Mouse (Mus musculus): ENCODE data around the gene Epo. TPM values are rescaled to one million over a fixed set of nuclear protein-coding genes. Genes with fewer than 3 reads are reported as not detected.

Epo gene
- polyA plus RNA-seq, 1 experiment, result not detected

DNA sequence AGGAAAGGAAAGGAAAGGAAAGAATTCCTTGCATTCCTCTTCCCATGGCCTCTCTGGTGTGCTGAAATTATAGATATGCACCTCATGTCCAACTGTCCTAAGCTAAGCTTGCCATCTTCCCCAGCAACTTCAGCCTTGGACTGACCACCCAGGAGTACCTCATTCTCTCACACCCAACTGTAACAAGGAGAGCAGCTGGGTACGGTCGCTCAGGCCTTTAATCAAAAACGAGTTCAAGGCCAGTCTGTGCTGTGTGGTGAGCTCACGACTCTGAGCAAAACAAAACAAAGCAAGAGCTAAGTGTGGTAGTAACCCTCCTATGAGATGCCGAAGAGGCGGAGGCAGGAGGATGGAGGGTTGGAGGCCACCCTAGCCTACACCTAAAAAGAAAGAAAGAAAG, 7.9 kb upstream of the Epo start:
- no peak for DNase-seq (ENCODE audit: low spot score)

- no peak for DNase-seq (ENCODE audit: low spot score)
Measured at GRCm38 (mm10) chr5:137539291-137539801, 6.3 kb upstream of the Epo start.

GRCm38 (mm10) chr5:137537461-137537860, 4.4 kb upstream of the Epo start:
- DNase-seq (ENCODE audit: low spot score), result no peak

GRCm38 (mm10) chr5:137535318-137535717, 2.3 kb upstream of the Epo start:
- DNase-seq (ENCODE audit: low spot score), result no peak

DNA sequence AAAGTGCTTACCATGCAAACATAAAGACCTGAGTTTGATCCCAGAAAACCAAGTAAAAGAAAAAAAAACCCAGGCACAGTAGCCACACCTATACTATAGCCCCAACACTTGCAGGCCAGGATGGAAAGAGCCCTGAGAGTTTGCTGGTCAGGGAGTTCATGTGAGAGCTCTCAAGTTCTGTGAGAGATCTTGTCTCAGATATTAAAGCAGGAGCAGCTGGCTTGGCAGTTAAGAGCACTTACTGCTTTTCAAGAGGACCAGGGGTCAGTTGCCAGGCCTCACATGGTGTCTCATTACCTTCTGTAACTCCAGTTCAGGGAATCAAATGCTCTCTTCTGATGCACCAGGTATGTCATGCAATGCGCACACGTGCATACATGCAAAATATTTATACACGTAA, 1.7 kb upstream of the Epo start:
- DNase-seq (ENCODE audit: low spot score), result no peak

DNA sequence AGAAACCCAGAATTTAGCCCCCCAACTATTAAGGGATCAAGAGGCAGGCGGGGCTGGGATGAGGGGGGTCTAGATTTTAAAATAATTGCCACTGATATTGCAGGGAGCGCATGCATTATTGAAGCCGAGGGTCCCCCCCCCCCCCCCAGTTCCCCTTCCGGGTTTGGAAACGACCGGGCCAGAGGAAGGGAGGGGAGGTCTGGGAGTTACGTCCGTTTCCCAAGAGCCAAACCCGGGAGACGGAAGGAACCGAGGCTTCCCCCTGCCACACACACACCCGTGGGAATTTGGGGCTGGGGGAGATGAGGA, 280 bp downstream of the Epo start:
- no peak for DNase-seq (ENCODE audit: low spot score)

- DNase-seq (ENCODE audit: low spot score), result no peak
Measured at GRCm38 (mm10) chr5:137532131-137532807, 773 bp downstream of the Epo start.

GRCm38 (mm10) chr5:137531414-137532130, 1.5 kb downstream of the Epo start:
- no peak for DNase-seq (ENCODE audit: low spot score)

DNA sequence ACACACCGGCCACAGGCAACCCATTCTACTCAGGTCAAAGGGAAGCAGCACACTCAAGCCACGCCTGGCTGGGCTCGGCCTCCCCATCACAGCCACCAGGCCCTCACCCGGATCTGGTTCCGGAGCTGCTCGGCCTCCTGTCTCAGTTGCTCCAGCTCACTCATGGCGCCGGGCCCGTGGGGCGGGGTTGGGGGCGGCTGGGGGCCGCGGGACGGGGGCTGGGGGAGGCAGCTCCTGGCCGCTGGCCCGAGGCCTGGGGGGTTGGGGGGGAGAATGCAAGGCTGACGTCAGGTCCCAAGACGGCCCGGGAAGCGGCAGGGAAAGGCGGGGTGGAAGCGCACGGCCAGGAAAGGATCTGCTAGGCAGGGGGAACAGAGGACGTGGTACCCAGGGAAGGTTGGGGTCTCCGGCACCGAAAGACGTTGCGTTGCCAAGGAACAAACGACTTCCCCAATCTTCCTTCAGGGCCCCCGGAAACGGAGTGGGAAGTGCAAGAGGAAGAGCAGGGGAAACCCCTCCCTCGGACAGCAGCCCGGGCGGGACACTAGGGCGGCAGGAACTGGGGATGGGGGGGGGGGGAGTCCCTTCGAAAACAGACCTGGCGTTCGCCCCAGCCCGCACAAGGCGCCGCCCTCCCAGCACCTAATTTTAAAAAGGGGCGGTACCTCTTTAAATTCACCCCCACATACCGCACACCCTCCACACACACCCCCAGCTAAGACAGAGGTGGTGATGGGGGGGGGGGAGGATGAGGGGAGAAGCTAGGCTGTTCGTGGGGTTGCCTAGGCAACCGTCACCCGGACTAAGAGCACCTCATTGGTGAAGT, 2.2 kb downstream of the Epo start:
- DNase-seq (ENCODE audit: low spot score), result no peak

DNA sequence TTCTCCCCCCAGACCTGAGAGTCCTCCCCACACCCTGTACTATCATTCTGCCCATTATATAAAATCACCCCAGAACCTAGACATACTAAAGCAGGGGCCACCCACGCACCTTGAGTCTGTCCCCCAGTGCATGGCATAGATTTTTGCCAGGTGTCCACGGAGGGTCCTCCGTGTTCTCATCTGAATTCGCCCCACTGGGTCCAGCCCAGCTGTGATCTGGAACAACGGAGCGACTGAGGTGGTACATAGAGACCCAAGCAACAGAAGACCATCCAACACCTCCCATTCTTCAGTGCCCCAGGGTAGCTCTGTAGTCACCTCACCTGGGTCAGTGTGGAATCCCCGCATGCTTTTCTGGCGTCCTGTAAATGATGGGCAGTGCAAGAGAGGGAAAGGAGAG, 3.0 kb downstream of the Epo start:
- no peak for DNase-seq (ENCODE audit: low spot score)

- no peak for DNase-seq (ENCODE audit: low spot score)
Measured at GRCm38 (mm10) chr5:137529221-137529995, 3.6 kb downstream of the Epo start.

DNA sequence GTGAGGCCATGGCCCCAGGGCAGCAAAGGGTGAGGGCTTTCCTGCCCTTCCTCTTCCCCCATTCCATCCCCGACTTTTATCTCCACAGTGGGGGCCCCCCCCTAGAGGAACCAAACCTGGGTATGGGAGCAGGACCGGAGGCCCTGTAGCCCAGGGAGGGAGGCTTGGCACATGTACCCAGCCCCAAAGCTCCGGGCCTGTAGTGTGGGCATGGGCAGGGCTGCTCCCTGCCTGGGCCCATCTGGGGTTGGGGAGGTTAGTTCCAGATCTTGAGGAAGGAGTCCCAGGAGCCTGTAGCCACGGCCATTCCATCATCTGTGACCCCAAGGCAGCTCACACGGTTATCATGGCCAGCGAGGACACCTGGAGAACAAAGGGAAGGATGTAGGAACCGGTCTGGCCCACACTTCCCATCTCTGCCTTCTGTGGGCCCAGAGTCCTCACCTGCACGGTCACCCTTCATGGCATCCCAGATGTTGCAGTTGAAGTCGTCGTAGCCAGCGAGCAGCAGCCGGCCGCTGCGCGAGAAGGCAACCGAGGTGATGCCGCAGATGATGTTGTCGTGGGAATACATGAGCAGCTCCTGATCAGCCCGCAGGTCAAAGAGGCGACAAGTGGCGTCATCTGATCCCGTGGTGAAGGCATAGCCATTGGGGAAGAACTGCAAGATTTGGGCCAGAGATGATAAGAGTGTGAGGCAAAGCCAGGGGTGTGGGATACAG, 4.6 kb downstream of the Epo start:
- DNase-seq (ENCODE audit: low spot score), result no peak

DNA sequence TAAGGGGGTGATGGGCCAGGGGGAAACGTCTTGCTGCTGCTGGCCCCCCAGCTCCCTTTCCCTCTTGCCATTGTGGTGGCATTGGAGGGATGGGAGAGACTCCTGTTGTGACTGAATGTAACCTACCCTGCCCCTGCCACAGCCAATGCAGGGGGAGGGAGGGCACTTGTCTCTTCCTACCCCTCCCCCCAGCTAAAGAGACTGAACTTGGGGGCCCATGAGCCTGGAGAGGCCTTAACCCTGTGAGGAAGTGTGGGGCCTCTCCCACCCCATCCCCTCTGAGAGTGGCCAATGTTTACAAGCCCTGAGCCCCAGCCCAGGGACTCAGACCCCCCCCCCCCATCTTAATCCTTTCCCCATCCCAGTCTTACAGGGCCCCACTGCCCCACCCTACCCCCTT, 5.6 kb downstream of the Epo start:
- DNase-seq (ENCODE audit: low spot score), result no peak

DNA sequence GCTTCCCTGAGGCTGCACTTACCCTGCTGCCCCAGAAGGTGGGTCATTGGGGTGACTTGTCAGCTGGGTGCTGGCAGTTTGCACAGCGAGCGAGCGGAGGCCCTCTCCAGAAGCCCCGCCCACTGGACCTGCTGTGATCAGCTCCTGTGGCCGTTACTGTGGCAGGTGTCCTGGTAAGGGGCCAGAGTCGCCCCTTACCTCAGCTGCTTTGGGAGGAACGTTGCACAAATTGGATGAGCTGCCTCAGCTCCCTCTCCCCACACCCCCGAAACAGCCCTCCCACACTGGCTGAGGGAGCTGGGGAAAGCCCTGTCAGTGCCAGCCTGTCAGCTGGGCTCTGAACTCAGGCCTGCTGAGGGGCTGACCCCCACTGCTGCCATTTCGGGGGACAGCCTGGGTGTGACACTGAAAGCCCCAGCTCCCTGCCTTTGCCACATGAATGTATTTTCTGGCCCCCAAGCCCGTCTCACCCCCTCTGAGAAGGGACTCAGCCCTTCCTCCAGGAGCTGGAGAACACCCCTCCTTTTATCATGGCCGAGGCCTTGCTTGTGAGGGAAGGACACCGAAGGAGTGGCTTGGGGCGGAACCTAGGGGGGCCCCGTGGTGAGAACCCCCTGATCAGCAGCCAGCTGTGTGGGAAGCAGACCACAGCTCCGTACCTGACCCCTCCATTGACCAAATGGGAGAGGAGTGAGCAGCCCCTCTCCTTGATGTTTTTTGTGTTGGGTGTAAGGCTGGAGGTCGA, 6.7 kb downstream of the Epo start:
- no peak for DNase-seq (ENCODE audit: low spot score)

DNA sequence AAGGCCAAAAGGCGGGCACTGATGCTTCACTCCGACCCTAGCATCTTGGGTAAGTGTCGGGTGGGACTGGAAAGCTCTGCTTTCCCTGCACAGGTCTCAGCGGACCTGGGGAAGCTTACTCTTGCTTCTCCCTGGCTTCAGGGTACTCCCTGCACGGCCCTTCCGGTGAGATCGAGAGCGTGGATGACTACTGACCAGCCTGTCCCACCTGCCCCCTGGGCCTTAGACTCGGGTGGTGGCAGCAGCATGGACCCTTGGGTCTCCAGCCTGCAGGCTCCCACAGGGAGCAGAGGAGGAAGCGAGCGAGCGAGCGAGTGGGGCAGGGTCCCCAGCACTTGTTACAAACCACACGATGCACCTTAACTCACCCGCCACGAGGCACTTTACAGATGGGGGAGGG, 7.5 kb downstream of the Epo start:
- DNase-seq (ENCODE audit: low spot score), result no peak

- DNase-seq (ENCODE audit: low spot score), result no peak
Measured at GRCm38 (mm10) chr5:137524671-137525070, 8.4 kb downstream of the Epo start.

DNA sequence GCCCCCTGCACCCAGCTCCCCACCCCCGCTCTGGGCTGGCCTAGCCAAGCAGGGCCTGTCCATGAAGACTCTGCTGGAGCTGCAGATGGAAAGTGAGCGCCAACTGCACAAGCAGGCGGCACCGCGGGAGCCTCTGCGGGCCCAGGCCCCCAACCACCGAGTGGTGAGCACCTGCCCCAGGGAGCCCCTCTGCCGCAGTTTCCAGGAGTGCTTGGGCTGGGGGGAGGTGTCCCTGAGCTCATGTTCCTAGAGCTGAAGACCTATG, 8.9 kb downstream of the Epo start:
- DNase-seq (ENCODE audit: low spot score), result no peak

DNA sequence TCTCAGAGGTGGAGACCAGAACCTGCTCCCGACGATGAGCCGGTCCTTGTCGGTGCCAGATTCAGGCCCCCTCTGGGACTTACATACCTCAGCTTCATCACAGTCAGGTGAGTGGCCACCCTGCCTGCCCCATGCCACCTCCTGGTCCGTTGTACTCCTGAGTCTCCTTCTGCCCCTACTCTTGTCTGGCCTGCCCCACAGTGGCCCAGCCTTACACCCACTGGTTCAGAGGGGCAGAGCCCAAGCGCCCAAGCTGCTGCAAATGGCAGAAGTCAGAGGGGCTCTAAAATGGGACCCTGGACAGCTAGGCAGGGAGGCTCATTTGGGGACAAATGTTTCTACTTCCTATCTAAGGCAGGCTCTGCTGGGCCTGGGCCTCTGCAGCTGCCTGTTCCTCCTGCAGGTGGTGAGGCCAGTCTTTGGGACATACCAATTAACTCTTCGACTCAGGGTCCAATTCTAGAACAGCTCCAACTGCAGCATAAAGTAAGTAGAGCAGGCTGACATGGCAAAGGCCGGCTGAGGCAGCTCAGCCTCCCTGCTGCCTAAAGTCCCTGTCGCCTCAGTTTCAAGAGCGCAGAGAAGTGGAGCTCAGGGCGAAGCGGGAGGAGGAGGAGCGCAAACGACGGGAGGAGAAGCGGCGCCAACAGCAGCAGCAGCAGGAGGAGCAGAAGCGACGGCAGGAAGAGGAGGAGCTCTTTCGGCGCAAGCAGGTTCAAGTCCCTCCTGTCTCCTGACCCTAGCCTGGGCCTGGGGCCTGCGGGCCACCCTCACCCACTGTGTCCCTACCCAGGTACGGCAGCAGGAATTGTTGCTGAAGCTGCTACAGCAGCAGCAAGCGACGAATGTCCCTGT, 9.4 kb downstream of the Epo start:
- DNase-seq (ENCODE audit: low spot score), result no peak

DNA sequence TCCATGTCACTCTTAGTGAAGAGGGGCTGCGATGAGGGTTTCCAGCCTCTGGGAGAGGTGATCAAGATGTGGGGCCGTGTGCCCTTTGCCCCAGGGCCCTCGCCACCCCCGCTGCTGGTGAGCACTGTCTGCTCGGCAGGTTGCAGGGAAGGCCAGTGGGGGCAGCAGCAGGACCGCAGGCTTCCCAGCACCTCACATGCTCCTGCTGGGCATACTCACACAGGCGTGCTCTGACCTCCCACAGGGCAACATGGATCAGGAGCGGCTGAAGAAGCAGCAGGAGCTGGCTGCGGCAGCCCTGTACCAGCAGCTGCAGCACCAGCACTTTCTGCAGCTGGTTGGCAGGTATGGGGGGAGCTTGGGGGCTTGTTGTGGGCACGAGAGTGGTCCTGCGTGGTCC, 10.3 kb downstream of the Epo start:
- DNase-seq (ENCODE audit: low spot score), result no peak

DNA sequence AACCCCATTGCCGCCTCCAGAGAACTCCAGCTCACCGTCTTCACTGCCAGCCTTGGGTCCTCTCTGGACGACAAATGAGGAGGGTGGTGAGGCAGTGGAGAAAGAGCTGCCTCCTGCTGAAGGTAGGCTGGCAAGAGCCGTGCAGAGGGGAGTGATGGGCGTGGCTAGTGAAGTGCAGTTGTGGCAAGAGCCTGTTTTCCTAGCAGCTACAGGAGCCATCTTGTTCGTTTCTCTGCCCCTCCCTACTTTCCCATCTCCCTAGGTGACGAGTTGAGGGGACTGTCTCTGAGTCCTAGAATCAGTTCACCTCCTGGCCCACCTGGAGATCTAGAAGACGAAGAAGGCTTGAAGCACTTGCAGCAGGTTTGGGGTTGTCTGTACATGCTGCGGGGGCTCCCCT, 11.2 kb downstream of the Epo start:
- no peak for DNase-seq (ENCODE audit: low spot score)
